Mouse (Mus musculus) activated CD4-positive, CD25-positive, alpha-beta regulatory T cell, adult 4 months (primary cell): ENCODE results near the gene Vegfb. TPM values are rescaled to one million over a fixed set of nuclear protein-coding genes. Genes with fewer than 3 reads are reported as not detected.
A peak's percentile ranks its signal among the peaks of the same experiment; 100 is the strongest.

ENCODE experiments used
- ATAC-seq: one replicate; pipeline ENCODE4 v1.8.0; 2017
- polyA plus RNA-seq, 2 experiments: library from polyadenylated mRNA; unstranded; fragments of 100-300 nt; shearing (Covaris generic); gene quantifications; one replicate each; pipeline ENCODE4 v1.2.1; 2017

The Vegfb gene
- polyA plus RNA-seq = 1 to 10 TPM; 2.5 to 2.6 TPM

DNA sequence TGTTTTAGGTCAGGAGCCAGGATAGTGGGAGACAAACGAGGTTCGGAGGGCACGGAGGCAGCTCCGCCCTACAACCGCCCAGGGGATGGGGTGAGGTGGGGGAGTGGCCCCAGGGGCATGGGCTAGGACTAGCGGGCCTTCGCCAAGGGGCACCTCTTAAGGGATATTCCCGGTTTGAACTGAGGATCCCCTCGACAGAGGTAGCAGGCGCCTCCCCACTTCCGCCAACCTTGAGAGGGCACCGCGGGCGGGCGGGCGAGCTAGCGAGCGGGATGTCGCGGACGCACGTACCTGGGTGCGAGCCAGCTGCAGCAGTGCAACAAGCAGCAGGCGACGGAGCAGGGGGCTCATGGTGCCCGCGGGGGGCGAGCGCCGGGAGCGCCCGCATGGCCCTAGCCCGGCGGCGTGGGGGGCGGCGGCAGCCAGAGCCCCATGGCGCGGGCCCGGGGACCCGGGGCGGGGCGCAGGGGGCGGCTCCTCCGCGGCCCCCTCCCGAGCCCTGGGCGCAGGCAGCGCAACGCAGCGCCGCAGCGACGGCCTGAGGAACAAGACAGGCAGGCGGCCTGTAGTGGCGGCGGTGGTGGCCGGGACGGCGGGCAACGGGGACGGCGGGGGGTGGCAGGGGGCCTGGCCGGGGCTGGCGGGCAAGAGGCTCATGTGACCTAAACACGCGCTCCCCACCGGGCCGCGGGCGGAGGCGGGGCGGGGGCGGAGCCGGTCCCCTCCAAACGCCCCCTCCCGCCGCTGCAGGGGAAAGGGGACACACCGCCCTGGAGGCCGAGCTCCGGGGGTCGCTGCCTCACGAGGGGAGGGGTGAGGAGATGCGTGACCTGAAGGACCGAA, at the start of gene Vegfb:
TSS of gene Vegfb (minus strand) at position 591 of the 843 bp plus-strand sequence.
- ATAC-seq = peak; percentile 49

DNA sequence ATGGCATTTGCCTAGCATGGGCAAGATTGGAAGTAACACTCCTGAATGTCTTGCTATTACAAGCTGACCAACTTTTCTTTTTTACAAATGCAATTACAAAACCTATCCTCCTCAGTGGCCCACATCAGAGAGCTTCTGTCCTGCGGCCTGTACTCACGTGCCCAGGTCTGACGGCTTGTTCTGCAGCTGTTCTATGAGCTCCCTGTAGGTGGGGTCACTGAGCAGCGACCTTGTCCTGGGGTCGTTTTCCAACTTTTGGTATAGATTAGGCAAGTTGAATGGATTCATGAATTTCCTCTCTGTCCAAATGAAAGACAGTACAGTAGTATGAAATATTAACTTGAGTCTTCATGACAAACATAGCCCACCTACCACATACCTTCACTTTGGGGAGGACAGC, 46.6 kb upstream of the Vegfb start:
- ATAC-seq = no peak

DNA sequence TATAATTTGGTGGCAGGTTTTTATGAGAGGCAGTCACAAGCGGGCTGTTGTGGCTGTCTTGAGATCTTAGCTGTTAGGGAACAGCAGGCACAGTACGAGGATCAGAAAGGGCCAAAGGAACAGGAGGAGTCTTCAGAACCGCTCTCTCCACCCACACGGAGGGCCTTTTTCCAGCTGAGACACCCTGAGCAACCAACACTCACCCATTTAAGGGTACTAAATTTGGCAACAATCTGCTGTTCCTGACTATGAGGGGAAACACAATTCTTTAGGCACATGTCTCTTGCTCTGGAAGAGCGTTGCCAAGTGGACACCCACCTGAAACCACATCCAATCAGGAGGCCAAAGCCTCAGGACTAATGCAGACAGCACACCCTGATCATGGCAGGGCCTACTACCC, 42.1 kb upstream of the Vegfb start:
- no peak for ATAC-seq

DNA sequence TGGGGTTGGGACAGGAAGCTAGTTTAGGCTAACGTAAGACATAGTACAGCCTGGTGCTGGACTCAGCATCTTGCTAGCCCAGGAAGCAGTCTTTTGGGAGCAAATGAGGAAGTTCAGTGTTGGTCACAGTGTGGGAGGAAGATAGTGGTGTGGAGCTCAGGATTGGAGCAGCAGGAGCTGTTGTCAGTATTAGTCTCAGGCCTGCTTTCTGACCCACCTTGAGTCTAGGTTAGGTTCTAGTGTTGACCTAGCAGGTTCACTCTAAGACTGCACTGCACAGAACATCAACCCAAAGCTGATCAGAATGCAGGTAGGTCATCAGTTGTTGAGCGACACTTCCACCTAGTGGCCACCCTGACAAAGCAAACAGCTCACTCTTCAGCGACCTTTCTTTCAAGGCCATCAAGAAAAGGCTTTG, 32.8 kb upstream of the Vegfb start:
- ATAC-seq = peak; percentile 35

DNA sequence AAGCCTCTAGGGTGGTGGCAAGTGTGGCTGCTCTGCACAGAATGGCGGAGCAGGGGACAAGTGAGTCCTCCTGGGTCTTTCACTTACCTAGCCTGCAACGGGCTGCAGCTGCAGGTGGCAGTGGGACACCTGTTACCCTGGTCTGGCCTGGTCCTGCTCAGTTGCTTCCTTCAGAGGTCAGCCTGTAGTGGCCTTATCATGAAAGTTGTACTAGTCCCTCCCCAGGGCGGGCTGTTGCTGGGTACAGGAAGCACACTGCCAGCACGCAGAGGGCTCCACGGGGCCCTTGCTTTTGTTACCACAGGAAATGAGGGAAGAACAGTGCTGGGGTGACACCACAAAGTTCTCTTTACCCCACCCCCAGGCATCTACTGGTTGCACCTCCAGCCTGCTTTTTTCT, 31.7 kb upstream of the Vegfb start, which contains the start of gene Fermt3:
TSS of gene Fermt3 (minus strand) at position 279 of the 400 bp plus-strand sequence.
- peak; percentile 71 for ATAC-seq

DNA sequence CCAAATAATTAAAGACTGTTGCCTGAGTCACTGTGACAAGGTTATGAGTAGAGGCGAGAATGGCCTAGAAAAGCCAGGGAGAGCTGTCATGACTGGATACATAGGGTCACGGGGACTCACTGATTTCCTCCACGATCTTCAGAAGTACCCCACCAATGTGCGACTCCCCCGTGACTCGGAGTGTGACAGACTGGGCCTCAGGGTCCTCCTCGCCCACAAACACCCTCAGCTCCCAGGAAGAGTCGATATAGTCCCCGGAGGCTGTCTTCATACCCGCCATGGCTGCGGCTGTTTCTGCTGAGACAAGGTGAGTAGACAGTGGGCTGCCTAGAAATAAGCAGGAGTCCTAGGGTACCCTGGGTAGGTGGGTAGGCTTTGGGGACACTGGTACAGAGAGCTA, 31.1 kb upstream of the Vegfb start:
- ATAC-seq = no peak

DNA sequence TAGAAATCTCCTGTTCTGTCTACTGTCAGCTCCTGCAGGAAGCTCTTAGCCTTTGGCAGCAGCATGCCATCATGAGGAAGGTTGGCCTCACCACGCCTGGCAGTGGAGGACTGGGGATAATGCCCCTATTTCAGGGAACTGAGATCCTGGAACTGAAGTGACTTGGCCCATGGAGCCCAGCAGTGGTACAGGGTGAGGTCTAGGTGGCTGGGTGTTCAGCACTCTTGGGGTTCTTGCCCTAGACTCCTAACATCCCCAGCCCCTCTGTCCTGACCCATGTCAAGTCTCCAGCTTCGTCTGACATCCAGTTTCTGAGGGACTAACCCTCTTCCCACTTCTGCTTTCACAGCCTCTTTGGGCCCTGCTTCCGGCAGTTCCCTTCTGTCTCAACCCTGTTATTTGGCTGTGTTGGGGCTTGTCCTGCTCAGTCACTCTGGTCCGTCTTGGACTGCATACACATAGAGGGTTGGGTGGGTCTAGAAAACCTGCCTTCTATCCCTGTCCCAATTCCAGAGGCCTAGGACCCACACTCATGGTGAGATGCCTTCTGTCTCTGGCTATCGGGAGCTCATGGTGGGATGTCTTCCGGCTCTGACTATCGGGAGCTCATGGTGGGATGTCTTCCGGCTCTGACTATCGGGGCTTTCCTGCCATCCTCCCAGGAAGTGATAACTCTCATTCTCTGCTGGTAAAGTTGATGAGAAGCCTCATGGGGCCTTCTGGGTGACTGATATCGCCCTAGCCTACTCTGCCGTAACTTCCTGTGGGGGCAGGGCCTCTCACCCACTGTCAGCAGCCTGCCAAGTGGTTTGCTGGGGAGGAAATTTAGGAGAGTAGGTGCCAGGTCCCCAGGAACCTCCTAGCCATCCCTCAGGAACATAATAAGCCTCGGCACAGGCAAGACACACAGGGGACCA, 30.3 kb upstream of the Vegfb start:
- ATAC-seq = peak; percentile 83

DNA sequence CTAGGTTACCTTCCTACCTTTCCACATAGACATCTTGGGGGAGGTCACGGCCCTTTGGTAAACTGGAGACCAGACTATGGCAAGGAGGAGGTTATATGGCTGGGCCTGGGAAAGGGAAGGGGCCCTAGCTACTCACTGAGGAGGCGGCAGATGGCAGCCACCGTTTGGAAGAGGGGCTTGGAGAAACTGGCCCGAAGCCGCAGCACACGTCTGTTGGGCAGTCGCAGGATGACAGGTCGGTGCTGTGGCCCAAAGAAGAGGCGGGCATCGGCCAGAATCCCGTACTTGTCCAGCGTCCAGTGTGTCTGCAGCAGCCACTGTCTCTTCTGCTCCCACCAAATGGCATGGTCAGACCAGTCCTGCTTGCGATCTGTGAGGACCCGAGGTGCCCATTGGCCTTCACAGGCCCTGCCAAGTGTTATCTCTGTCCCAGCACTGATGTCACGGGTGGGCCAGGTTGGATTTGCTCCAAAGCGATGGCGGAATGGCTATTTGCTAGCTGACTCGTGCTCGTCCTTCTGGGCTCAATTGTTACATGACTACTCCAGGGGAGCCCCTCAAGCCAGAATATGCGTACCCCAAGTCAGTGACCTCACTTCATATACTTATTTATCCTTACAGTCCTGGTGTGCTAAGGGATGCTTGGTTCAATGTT, 27.2 kb upstream of the Vegfb start:
- no peak for ATAC-seq

DNA sequence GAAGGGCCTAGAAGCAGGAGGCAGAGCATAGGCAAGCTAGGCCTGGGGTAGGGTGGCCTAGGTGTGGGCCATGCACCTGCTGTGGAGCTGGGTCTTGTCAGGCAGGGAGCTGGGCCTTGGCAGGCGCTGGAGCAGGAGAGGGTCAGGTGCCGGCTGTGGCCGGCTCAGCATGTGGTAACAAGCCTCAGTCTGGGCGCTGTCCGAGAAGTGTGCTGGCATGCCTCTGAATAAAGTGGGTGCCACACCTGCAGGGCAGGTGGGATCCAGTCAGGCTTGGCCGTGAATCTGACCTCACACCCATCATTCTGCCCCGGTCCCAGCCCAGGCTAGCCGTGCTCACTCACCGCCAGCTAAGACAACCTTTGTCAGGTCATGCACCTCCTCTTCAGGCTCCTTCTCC, 26.5 kb upstream of the Vegfb start:
- no peak for ATAC-seq

DNA sequence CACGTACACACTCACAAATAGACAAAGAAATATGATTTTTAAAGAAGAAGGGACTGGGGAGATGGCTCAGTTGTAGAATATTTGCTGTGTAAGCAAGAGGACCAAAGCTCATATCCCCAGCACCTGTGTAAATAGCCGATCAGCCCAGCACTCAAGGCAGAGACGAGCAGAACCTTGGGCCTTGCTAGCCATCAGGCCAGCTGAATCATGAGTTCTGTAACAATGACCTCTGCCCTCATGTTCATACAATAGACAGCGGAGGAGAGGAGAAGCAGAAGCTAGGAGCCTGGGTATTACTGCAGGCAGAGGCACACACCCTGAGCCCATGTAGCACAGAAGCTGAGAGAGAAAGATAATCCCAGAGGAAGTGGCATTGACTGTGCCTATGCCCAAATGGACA, 25.0 kb upstream of the Vegfb start:
- ATAC-seq = no peak

DNA sequence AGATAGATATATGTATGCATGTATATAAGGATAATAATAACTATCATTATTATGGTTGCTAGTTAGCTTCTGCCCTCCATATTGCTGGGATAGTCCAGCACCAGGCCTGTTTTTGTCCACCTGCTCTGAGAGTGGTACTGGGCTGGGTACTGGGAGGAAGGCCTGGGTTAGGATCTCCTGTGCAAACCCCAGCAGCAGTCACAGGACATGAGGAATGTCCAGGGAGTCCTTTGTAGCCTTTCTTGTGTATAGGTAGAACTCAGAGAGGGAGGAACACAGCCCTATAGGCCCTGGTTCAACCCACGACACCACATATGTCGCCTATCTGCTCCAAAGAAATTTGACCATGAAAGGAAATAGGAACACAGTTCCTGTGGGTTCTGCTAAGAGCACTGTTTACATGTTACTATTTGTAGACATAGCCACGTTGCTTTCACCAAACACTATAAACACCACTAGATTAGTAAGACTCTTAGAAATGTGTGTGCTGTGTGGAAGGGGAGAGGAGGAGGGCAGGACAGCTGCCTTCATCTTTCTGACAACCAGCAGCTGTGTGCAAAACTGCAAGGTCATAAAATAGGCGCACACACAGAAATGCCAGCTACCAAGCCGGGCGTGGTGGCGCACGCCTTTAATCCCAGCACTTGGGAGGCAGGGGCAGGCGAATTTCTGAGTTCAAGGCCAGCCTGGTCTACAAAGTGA, 19.6 kb upstream of the Vegfb start:
- no peak for ATAC-seq

DNA sequence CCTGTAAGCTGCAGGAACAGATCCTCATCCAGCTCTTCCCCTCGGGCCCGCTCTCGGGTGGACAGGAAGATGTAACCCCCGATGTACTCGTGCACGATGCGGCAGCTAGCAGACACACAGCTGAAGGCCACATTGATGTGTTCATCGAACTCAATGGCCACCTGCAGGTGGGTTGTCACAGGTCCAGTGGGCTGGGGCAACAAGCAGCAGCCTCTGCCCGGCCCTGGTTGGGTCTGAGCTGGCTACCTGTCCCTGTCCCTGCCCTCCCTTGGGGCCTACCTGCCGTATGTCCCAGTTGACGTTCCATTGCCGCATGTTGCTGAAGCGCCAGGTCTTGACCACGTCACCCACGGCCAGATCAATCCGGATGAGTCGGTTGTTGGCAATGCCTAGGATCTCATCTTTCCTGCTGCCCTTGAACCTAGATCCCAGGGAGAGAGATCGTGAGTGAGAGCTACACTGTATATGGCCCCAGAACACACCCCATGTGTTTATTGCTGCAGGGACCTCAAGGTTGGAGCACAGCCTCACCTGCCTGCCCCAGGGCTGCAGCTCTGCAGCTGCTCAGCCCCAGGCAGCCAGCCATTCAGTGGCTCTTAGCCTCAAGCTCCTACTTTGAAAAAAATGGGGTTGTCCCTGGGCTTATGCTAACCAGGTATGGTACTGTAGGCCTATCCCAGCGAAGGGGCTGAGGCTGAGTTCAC, 12.1 kb upstream of the Vegfb start:
- ATAC-seq = no peak

DNA sequence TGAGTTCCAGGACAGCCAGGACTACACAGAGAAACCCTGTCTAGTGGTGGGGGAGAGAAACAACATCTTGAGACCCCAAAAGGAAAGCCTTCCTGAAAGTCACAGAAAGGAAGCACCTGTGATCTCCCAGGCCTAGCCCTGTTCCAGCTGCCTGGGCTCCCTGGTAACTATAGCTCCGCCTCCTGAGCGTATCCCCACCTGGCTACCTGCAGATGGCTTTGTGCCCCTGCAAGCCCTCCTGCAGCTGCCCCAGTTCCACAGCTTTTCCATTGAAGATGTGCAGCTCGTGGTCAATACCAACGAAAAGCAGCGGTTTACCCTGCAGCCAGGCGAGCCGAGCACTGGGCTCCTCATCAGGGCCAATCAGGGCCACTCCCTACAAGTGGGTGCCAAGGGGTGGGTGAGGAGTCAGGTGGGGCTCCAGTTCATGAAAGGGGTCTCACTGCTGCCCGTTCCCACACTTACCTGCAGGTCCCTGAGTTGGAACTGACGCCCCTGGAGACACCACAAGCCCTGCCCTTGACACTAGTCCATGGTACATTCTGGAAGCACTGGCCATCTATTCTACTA, 10.4 kb upstream of the Vegfb start:
- no peak for ATAC-seq

DNA sequence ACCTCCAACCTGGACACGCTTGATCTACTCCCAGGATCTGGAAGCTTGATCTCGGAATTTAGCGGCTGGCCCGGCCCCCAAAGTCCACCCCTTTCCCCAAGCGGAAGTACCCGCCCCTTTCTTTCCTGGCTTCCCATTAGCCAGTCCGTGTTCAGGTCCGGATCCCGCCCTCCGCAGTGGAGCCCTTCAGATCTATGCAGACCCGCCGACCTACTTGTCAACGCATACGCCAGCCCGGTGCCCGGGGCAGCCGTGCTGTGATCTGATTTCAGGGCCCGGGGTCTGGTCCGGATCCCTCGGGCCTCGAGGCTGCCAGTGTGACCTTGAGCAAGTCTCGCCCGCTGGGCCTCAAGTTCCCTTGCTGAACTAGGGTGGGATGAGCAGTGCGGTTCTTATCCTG, 8.6 kb upstream of the Vegfb start, which contains the start of the genes Nudt22 and Trpt1:
TSS of gene Nudt22 (minus strand) at position 112 of the 400 bp plus-strand sequence.
TSS of gene Trpt1 (plus strand) at position 126 of the 400 bp plus-strand sequence.
- no peak for ATAC-seq

DNA sequence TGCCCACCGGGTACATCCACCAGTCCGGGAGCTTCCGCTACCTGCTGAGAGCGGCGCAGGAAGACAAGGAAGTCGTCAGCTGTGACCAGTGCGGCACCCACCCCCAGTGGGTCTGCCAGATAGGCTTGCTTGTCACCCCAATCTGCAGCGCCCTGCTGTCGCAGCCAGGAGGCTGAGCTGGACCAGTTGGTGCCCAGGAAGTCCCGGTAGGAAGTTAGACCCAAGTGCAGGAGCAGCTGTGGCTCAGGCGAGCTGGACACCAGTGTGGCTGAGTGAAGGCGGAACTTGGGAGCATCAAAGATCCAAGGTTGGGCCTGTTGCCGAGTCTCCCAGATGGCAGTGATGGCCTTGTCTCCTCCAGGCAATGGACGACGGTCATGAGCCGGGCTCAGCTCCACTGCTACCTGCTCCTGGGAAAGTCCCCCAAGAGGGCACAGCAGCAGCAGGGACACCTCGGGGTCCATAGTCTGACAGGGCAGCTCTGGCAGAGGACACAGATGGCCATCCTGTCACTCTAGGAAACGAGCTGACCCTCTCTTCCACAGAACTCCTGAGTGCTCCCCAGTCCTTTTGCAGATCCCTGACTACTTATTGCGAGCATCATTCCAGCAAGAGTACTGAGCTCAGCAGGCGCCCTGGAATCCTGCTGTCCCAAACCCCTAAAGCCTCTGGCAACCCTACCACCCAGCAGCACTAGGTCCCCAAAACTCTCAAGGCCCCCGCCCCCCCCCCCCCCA, 8.0 kb upstream of the Vegfb start:
- no peak for ATAC-seq

DNA sequence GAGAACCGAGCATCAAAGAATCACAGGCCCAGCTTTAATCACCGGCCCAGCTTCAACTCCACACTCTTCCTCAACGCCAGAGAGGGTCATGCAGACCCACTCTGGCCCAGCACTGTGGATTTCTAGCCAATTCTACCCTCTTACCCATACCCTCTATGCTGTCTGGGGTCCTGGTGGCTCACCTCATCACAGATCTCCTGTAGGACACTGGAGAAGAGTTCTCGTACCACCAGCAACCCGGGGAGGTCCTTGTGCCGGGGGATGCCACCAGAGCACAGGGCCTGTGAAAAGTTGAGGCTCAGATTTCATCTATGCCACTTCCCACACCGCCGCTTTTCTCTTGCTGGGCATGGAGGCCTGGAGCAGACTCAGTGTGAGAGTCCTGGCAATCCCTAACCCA, 7.0 kb upstream of the Vegfb start:
- no peak for ATAC-seq

DNA sequence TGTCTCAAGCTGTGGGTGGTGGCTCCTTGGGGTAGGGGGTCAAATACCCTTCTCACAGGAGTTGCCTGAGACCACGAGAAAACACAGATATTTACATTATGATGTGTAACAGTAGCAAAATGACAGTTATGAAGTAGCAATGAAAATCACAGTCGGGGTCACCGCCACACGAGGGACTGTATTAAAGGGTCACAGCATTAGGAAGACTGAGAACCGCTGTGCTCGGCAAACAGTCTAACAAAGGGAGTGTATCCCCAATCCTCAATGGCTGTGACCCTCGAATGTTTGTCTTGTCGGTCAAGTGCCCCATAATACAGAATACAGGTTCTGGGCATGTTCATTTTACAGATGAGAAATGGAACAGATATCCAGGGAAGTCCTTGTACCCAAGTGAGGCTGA, 6.6 kb upstream of the Vegfb start:
- no peak for ATAC-seq

DNA sequence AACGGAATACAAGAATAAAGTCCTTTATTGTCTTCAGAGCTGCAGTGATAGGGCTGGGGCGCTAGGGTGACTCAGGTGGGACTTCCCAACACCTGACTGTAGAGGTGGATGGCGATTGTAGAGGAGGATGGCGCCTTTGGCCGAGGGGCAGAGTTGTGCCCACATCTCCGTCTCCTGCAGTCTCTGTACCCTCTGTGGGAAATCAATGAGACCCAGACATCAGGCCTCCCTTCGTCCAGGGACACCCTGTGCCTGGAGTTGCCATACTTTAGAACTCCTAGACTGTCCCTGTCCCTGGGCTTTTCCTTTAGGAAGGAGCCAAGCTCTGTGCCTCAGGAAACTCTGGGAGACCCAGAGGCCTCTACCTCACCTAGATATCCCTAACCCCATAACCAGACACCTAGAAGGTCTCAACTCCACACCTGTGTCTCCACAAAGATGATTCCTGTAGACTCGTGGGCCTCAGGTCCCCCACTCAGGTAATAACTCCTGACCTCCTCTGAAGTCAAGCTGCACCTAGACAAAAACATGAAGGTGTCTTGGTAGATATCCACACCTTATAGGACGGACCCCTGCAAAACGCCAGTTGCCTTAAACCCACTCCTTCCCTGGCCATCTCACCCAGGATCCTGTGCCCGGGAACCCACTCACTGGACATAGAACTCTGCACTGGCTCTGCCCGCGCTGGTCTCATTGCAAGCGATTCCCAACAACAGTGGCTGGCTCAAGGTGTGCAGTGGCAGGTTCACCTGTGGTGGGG, 5.7 kb upstream of the Vegfb start:
- ATAC-seq = no peak

DNA sequence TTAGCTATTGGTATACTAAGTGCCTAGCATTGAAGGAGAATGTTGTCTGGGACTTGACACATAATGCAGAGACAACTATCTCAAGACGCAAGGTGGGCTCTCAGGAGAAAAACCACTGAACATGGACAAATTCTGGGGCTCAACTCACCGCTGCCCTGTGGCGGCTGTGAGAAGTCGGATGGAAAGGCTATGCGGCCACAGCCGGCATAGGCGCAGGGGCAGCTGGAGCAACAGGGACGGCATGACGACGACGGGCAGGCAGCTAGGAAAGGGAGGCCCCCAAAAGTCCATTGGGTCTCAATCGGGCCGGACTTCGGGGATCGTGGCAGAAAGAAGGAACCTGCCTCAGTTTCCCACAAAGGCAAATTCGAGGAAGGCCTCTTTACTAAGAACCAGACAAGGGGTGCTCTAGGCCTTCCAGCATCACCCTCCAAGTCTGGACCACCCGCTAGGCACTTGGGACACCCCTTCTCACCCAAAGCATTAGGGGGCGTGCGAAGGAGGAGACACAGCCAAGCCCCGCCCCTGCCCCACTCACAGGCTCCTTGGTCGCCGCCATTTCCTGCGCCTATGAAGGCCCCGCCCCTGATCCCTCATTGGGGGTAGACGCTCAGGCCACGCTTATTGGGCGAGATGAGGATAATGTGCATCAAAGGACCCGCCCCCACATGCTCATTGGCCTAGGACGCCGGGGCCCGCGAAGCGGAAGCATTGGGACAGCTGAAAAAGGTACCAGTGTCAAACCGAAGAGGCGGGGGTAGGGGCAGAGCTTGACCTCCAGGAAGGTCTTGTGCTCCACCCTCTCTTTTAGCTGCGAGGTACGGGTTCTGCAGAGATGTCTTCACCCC, 4.8 kb upstream of the Vegfb start, which contains the start of gene Dnajc4:
TSS of gene Dnajc4 (minus strand) at position 562 of the 848 bp plus-strand sequence.
- peak; percentile 97 for ATAC-seq
